Mouse (Mus musculus) spleen, postnatal 10 days (tissue): ENCODE measurements around the gene Tmc4.

Experiments
- DNase-seq, 2 experiments: peaks; one replicate each; pipeline ENCODE4 v3.0.0; 2021 to 2022; ENCODE audit warnings: low spot score in 2 of 2

Gene Tmc4

DNA sequence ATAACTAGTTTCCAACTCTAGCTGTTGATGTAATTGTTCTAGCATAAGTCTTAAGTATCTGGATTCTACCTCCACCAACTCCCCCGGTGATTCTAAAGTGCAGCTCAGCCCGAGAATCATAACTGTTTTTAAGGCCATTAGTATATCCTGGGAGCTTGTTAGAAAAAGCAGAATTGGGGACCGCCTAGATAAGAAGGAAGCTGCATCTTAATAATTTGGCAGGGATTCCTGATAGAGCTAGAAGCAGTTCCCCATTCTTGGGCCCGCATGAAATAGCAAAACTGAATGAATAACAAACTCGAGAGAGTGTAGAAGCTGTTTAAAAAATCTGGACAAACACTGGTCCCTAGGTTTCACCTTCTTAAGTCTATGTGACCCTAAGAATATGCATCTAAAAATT is 33.9 kb downstream of the Tmc4 start:
- no peak for DNase-seq

DNA sequence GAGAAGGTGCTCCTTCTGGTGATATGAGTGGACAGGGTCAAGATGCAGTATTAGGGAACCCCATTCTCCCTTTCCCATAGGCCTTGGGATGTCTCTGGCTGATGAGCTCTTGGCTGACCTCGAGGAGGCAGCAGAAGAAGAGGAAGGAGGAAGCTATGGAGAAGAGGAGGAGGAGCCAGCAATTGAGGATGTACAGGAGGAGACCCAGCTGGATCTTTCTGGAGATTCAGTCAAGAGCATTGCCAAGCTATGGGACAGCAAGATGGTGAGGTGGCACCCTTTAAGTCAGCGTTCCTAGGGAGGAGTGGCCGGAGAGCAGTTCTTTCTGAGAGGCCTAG is 46.9 kb downstream of the Tmc4 start:
- no peak for DNase-seq

DNA sequence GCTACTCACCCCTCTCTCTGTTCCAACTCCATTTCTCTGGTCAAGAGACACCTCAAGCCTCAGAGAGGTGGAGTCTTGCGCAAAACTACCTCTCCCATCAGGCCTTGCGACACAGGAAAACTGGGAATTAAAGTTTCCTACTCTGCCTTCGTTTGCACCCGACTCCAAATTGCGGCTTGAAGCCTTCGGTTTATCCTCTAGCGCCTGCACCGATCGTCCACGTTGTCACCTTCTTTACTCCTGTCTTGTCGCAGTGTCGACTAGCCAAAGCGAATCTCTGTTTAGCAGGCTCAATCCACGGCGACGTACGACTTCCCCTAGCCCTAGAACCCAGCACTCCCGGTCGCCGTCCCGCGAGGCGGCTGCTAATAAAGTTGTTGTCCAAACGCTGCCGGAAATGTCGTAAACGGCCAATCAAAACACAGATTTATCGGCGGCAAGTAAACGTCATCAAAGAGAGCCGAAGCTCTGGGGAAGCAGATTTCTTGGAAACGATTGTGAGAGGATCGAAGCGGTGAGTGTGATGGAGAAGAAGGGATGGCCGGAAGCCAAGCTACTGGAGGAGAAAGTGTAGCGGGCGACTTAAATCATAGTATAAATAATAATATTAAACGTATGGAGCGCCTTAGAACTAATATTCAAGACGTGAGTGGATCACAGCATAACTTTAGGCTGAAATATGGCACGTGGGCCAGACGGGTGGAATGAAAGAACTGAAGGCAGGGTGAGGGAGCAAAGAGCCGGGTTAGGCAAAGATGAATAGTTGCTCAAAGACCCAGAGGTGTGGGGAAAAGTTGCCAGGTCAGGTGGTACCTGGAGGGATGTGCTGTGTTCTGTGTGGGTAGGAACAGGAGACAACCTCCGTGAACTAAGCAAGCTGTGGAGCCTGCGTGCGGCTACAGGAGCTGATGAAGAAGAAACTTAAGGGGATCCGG is 47.5 kb downstream of the Tmc4 start, which contains the start of the genes Tfpt and Prpf31:
Tfpt (minus strand) TSS at position 387 of the 935 bp plus-strand sequence.
Prpf31 (plus strand) TSS at position 443 of the 935 bp plus-strand sequence.
- DNase-seq: peak; percentile 88 to 92

DNA sequence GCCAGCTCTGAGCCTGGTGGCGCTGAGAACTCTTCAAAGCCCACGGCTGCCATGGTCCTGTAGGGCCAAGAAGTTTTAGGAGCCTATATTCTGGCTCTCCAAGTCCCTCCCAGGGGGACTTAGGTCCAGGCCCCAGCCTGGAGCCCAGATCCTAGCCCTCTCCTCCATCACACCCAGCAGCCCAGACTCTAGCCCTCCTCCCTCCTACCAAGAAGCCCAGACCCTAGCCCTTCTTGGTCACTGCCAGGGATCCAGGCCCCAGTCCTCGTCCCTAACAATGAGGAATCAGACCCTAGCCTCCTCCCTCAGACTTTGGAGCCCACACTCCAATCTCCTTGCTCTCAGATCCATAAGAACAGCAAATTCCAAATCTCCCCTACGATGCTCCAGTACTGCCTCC is 48.3 kb downstream of the Tmc4 start:
- peak in 1 of 2 experiments; percentile 17 for DNase-seq

DNA sequence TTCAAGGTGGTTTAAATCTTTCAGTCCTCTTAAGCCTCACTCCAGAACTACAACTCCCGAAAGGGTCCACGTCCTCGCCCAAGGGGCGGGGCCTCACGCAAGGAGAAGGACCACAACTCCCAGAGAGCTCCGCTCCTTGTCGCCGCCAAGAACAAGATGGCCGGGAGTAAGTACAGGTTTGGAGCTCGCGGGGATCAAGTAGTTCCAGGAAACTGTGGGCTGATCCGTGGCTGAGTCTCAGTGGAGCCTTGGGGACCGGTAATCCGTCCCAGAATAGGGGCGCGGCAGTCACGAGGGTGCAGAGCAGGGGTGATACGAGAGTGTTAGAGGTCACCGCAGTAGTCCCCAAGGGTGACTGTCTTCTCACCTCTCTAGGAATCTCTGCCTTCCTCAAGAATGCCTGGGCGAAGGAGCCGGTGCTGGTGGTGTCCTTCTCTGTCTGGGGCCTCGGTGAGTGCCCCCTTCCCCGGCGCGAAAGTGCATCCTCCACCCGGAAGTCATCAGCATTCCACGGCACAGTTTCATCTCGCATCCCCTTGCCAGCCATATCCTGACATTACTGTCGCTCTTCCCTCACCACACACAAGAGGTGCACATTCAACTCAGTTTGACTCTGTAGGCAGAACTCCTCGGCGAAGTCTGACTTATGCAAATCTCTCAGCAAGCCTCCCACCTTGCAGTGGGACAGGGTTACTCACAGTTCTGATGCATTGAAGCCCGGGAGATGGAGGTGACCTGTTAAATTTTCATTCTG is 59.9 kb downstream of the Tmc4 start, which contains the start of gene Ndufa3:
Ndufa3 (plus strand) TSS at position 132 of the 754 bp plus-strand sequence.
- DNase-seq: peak; percentile 61 to 91

DNA sequence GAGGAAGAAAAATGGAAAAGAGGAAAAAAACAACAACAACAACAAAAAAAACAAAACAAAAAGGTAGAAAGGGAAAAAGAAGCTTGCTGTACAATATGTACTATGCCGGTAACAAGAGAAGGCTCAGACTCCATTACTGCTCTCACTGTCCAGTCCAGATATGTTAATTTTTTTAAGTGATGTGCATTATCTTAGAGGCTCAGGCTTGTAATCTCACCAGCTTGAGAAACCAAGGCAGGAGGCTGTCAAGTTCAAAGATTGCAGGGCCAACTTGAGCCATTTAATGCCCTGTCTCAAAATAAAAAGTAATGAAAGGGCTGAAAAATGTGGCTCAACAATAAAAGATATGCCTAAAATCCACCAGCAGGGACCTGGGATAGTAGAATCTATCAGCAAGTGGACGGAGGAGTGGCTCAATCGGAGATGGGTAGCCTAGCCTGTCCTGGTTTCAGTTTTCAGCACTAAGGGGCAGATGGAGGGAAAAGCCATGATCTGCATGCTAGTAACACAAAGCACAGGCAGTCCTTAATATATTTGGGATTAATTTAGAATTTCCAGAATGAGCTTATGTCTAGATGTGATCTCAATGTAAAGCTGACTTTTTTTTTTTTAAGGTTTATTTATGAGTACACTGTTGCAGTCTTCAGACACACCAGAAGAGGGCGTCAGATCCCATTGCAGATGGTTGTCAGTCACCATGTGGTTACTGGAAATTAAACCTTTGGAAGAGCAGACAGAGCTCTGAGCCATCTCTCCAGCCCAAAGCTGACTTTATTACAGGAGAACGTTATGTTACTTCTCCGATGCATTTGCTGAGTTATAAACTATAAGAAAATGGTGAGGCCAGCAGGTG is 60.7 kb downstream of the Tmc4 start:
- DNase-seq: peak in 1 of 2 experiments; percentile 43

DNA sequence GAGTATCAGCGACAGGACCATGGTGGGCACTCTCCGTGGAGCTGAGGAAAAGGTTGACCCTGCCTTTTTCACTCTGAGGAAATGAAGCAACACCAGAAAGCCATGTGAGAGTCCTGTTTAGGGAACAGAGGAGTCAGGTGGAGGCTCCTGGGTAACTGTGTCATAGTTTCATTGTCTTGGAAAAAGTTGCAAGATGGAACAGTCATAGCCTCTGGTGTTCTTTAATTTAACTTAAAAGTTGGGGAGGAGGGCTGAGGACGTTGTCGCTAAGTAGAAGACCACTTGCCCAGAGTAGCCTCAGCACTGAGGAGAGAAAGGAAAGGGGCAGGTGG is 61.3 kb downstream of the Tmc4 start, which contains the start of gene Oscar:
Oscar (minus strand) TSS at position 101 of the 332 bp plus-strand sequence.
- no peak for DNase-seq
